Mouse (Mus musculus): Measurements from ENCODE around the gene Bend7. TPM values are rescaled to one million over a fixed set of nuclear protein-coding genes. Genes with fewer than 3 reads are reported as not detected.

Gene Bend7
- polyA plus RNA-seq (2015; fragmentation: Nextera tagmentation; extraction: Ambion mirVana): 2.1 and 3.1 TPM in 2 replicates

GRCm38 (mm10) chr2:4717769-4718661, at the start of gene Bend7:
Bend7 (plus strand) TSS chr2:4717831.
- H3K9ac ChIP-seq: peak within 1 kb of the TSS; percentile 70
- ATAC-seq (replicated peaks; ENCODE audit: insufficient number of reproducible peaks, insufficient read depth, low FRiP score, low read depth): peak; percentile 83
- 0 out of 2 replicates have a peak, but pooled peaks cover 7% of the 10 kb centered on the region for H3K4me1 ChIP-seq (replicated peaks)
- peak within 1 kb of the TSS; percentile 81 for H3K4me3 ChIP-seq
- under 1% methylated on average over 95 of the region's 124 CpGs for WGBS
- H3K9me3 ChIP-seq (replicated peaks): no peaks in the 10 kb centered on the region
- H3K36me3 ChIP-seq: no peaks in the 10 kb centered on the region
- H3K27ac ChIP-seq: peak within 1 kb of the TSS; percentile 70
- H3K27me3 ChIP-seq: peaks cover 30% of the 10 kb centered on the region
- peak within 1 kb of the TSS; percentile 96 for H3K4me2 ChIP-seq

GRCm38 (mm10) chr2:4668626-4669025, 49.0 kb upstream of the Bend7 start:
- Histone ChIP-seq H3K27me3 (no peaks in the 10 kb centered on the region), H3K4me3 (no peak overlapping the region), H3K36me3 (no peaks in the 10 kb centered on the region), H3K4me1 (replicated peaks) (no peaks in the 10 kb centered on the region), H3K4me2 (no peak overlapping the region), H3K9me3 (replicated peaks) (no peaks in the 10 kb centered on the region), H3K27ac (no peak overlapping the region), H3K9ac (no peak overlapping the region)
- WGBS: 78% methylated on average over 2 of the region's 2 CpGs
- no peak for ATAC-seq (replicated peaks; ENCODE audit: insufficient number of reproducible peaks, insufficient read depth, low FRiP score, low read depth)

- Histone ChIP-seq H3K27me3 (no peaks in the 10 kb centered on the region), H3K4me3 (no peak overlapping the region), H3K36me3 (no peaks in the 10 kb centered on the region), H3K9ac (no peak overlapping the region), H3K4me1 (replicated peaks) (no peaks in the 10 kb centered on the region), H3K27ac (no peak overlapping the region), H3K4me2 (no peak overlapping the region), H3K9me3 (replicated peaks) (no peaks in the 10 kb centered on the region)
- 85% methylated on average over 8 of the region's 8 CpGs for WGBS
- ATAC-seq (replicated peaks; ENCODE audit: insufficient number of reproducible peaks, insufficient read depth, low FRiP score, low read depth): no peak
Measured at GRCm38 (mm10) chr2:4669701-4670100, 47.9 kb upstream of the Bend7 start.

GRCm38 (mm10) chr2:4671636-4672035, 46.0 kb upstream of the Bend7 start:
- no peaks in the 10 kb centered on the region for H3K36me3 ChIP-seq
- WGBS: 74% methylated on average over 8 of the region's 8 CpGs
- ATAC-seq (replicated peaks; ENCODE audit: insufficient number of reproducible peaks, insufficient read depth, low FRiP score, low read depth): no peak
- H3K9me3 ChIP-seq (replicated peaks): no peaks in the 10 kb centered on the region
- H3K9ac ChIP-seq: no peak overlapping the region
- no peaks in the 10 kb centered on the region for H3K27me3 ChIP-seq
- no peak overlapping the region for H3K4me2 ChIP-seq
- no peak overlapping the region for H3K4me3 ChIP-seq
- H3K27ac ChIP-seq: no peak overlapping the region
- no peaks in the 10 kb centered on the region for H3K4me1 ChIP-seq (replicated peaks)

- no peak overlapping the region for H3K4me3 ChIP-seq
- no peaks in the 10 kb centered on the region for H3K9me3 ChIP-seq (replicated peaks)
- no peak for ATAC-seq (replicated peaks; ENCODE audit: insufficient number of reproducible peaks, insufficient read depth, low FRiP score, low read depth)
- H3K27ac ChIP-seq: no peak overlapping the region
- no peaks in the 10 kb centered on the region for H3K4me1 ChIP-seq (replicated peaks)
- no peak overlapping the region for H3K4me2 ChIP-seq
- no peak overlapping the region for H3K9ac ChIP-seq
- 75% methylated on average over 3 of the region's 3 CpGs for WGBS
- no peaks in the 10 kb centered on the region for H3K36me3 ChIP-seq
- H3K27me3 ChIP-seq: no peaks in the 10 kb centered on the region
Measured at GRCm38 (mm10) chr2:4679886-4680285, 37.7 kb upstream of the Bend7 start.

GRCm38 (mm10) chr2:4711262-4711661, 6.4 kb upstream of the Bend7 start:
- Histone ChIP-seq H3K4me1 (replicated peaks) (no peaks in the 10 kb centered on the region), H3K9me3 (replicated peaks) (no peaks in the 10 kb centered on the region), H3K4me3 (no peak overlapping the region), H3K4me2 (no peak overlapping the region), H3K36me3 (no peaks in the 10 kb centered on the region), H3K27ac (no peak overlapping the region), H3K27me3 (peaks cover 18% of the 10 kb centered on the region), H3K9ac (no peak overlapping the region)
- no peak for ATAC-seq (replicated peaks; ENCODE audit: insufficient number of reproducible peaks, insufficient read depth, low FRiP score, low read depth)
- 44% methylated on average over 5 of the region's 5 CpGs for WGBS

- Histone ChIP-seq H3K4me2 (peak overlapping the region; percentile 96), H3K36me3 (no peaks in the 10 kb centered on the region), H3K27ac (no peak overlapping the region), H3K4me1 (replicated peaks) (0 out of 2 replicates have a peak, but pooled peaks cover 7% of the 10 kb centered on the region), H3K9ac (peak overlapping the region; percentile 70), H3K9me3 (replicated peaks) (no peaks in the 10 kb centered on the region), H3K27me3 (peaks cover 30% of the 10 kb centered on the region), H3K4me3 (peak overlapping the region; percentile 81)
- 4% methylated on average over 45 of the region's 49 CpGs for WGBS
- peak; percentile 68 for ATAC-seq (replicated peaks; ENCODE audit: insufficient number of reproducible peaks, insufficient read depth, low FRiP score, low read depth)
Measured at GRCm38 (mm10) chr2:4717081-4717768, 406 bp upstream of the Bend7 start.

GRCm38 (mm10) chr2:4723088-4723487, 5.5 kb downstream of the Bend7 start:
- Histone ChIP-seq H3K36me3 (no peaks in the 10 kb centered on the region), H3K4me1 (replicated peaks) (no peaks in the 10 kb centered on the region), H3K4me3 (no peak overlapping the region), H3K9me3 (replicated peaks) (no peaks in the 10 kb centered on the region), H3K27ac (no peak overlapping the region), H3K4me2 (no peak overlapping the region), H3K9ac (no peak overlapping the region), H3K27me3 (0 out of 2 replicates have a peak, but pooled peaks cover 2% of the 10 kb centered on the region)
- no peak for ATAC-seq (replicated peaks; ENCODE audit: insufficient number of reproducible peaks, insufficient read depth, low FRiP score, low read depth)
- WGBS: 68% methylated on average over 8 of the region's 8 CpGs

- H3K27me3 ChIP-seq: no peaks in the 10 kb centered on the region
- no peaks in the 10 kb centered on the region for H3K9me3 ChIP-seq (replicated peaks)
- H3K9ac ChIP-seq: no peak overlapping the region
- no peaks in the 10 kb centered on the region for H3K36me3 ChIP-seq
- no peak overlapping the region for H3K27ac ChIP-seq
- H3K4me1 ChIP-seq (replicated peaks): no peaks in the 10 kb centered on the region
- ATAC-seq (replicated peaks; ENCODE audit: insufficient number of reproducible peaks, insufficient read depth, low FRiP score, low read depth): no peak
- H3K4me2 ChIP-seq: no peak overlapping the region
- 86% methylated on average over 4 of the region's 4 CpGs for WGBS
- H3K4me3 ChIP-seq: no peak overlapping the region
Measured at GRCm38 (mm10) chr2:4730161-4730560, 12.5 kb downstream of the Bend7 start.

GRCm38 (mm10) chr2:4733971-4734370, 16.3 kb downstream of the Bend7 start:
- no peaks in the 10 kb centered on the region for H3K27me3 ChIP-seq
- no peaks in the 10 kb centered on the region for H3K9me3 ChIP-seq (replicated peaks)
- no peaks in the 10 kb centered on the region for H3K4me1 ChIP-seq (replicated peaks)
- no peak overlapping the region for H3K4me3 ChIP-seq
- H3K9ac ChIP-seq: no peak overlapping the region
- no peak overlapping the region for H3K4me2 ChIP-seq
- WGBS: 84% methylated on average over 1 of the region's 1 CpGs
- no peak overlapping the region for H3K27ac ChIP-seq
- no peak for ATAC-seq (replicated peaks; ENCODE audit: insufficient number of reproducible peaks, insufficient read depth, low FRiP score, low read depth)
- H3K36me3 ChIP-seq: no peaks in the 10 kb centered on the region

GRCm38 (mm10) chr2:4736095-4736797, 18.6 kb downstream of the Bend7 start:
- no peak for ATAC-seq (replicated peaks; ENCODE audit: insufficient number of reproducible peaks, insufficient read depth, low FRiP score, low read depth)
- WGBS: 57% methylated on average over 7 of the region's 7 CpGs

More at GRCm38 (mm10) chr2:4736095-4736797, 18.6 kb downstream of the Bend7 start:
- Histone ChIP-seq H3K9ac (no peak overlapping the region), H3K27ac (no peak overlapping the region), H3K4me3 (no peak overlapping the region), H3K27me3 (no peaks in the 10 kb centered on the region), H3K4me2 (no peak overlapping the region), H3K36me3 (no peaks in the 10 kb centered on the region), H3K9me3 (replicated peaks) (no peaks in the 10 kb centered on the region), H3K4me1 (replicated peaks) (no peaks in the 10 kb centered on the region)
